Mouse (Mus musculus) CH12F3 (cell line): ENCODE results near the gene Npas2.

Source experiments
- in situ Hi-C: fragments of 300-500 bp; cut with MboI; formaldehyde crosslinking; loops from 2 replicates; pipeline ENCODE4 v1.14.3; 2020; ENCODE audit warnings: low sequenced_read_pairs

Npas2 gene

GRCm38 (mm10) chr1:39210928-39211327 is 17.4 kb downstream of the Npas2 start:
- in situ Hi-C loops: loop anchor here (25.0 kb wide), 1 partner anchor 199 kb away; no protein-coding TSS in a partner anchor

- in situ Hi-C loops: loop anchor here (25.0 kb wide), 1 partner anchor 201 kb away; no protein-coding TSS in a partner anchor
These were observed 19.5 kb downstream of the Npas2 start for GRCm38 (mm10) chr1:39212982-39213381.

GRCm38 (mm10) chr1:39217584-39217983 is 24.1 kb downstream of the Npas2 start:
- in situ Hi-C loops: loop anchor here (25.0 kb wide), 1 partner anchor 205 kb away; no protein-coding TSS in a partner anchor

DNA sequence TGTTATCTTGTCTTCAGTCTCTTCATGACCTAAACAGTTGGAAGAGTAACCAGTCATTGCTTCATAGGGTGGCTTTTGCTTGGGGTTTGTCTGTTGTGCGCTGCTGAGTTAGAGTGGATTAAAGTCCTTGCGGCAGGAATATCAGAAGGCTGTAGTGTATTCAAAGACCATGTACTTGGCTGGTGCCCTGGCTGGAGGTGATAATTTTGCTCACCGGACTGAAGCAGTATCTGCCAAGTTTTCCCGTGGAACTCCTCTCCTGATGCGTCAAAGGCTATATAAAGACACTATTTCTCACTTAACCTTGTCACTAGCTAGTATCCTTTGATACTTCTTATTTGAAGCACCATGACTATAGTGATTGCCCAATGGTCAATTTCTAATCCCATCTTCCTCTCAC is 34.9 kb downstream of the Npas2 start:
- in situ Hi-C loops: no loop called here

DNA sequence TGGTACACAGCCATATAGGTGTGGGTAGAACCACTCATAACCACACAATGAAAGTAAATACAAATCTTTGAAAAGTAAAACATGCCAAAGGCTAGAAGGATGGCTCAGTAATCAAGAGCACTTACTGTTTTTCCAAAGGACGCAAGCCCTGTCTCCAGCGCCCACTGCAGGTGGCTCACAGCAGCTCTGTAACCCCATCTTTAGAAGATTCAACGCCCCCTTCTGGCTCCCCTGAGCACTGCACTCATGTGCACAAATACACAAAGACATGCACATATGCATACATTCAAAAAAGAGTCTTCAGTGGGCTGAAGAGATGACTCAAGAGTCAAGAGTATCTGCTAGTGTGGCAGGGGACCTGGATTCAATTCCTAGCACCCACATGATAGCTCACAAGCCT is 36.5 kb downstream of the Npas2 start:
- in situ Hi-C loops: no loop called here

DNA sequence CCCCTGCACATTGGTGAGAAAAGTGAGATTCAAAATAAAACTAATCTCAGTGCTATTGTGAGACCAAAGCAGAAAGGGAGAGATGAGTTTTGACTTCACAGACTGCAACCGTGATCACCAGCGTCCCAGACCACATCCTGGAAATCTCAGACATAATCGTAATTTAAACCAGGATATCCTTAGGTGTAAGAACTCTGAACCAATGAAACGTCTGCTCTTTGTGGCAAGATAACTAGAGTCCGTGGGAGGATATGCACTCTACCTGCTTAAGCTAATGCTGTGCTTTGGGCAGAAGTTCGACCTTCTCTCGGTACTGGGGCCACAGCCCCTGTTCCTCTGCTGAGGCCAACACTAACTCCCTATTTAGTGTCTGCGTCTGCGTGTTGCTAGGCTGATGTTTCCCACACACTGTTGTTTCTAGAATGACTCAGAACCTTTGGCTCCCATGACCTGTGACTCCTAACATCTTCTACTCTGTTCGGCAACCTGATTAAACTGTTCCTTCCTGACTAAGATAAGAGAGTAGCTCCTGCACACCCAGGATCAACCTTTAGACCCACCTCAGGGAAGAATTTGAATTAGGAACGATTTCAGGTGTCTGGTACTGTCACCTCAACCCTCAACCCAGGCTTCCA is 41.4 kb downstream of the Npas2 start:
- in situ Hi-C loops: no loop called here

GRCm38 (mm10) chr1:39237503-39238255 is 44.1 kb downstream of the Npas2 start:
- in situ Hi-C loops: no loop called here

DNA sequence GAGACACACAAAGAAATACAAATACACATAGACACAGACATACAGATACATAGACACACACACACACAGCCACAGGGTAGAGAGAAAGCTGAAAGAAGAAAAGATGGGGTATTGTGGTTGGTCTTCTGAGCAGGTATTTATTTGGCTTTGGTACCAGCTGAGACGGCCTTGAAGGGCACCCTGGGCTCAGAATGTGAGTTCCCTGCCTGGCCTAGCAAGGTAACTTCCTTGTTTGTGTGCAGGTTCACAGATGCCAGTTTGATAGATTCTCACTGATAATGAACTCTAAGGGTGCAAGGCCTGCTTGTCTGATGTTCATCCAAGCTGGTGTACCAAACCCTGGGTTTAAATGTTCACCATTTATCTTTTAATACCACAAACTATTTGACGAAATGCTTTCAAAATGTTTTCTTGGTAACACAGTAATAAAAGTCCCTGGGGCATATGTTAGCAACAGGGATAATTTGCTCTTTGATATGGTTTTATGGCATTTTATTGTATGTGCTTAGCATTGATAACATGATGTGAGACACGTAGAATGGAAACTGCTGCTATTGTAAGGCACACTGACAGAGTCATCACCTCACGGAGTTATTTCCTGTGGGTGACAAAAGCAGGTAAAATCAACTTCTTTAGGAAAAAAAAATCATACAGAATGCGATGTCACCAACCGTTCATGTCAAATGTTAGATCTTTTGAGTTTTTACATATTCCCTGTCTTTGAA is 47.5 kb downstream of the Npas2 start:
- in situ Hi-C loops: no loop called here

DNA sequence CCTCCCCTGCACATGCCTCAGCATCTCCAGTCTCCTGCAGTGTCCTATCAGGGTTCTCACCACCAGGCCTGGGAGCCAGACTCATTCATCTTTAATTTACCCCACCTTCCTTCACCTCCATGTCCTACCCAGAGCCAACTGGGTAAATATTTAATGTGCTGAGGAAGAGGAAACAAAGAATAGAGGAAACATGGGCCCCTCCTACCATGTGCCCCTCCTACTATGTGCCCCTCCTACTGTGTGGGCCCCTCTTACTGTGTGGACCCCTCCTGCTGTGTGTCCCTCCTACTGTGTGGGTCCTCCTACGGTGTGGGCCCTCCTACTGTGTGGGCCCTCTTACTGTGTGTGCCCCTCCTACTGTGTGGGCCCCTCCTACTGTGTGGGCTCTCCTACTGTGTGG is 51.2 kb downstream of the Npas2 start:
- in situ Hi-C loops: no loop called here

- in situ Hi-C loops: no loop called here
These were observed 58.1 kb downstream of the Npas2 start for GRCm38 (mm10) chr1:39251679-39252078.

DNA sequence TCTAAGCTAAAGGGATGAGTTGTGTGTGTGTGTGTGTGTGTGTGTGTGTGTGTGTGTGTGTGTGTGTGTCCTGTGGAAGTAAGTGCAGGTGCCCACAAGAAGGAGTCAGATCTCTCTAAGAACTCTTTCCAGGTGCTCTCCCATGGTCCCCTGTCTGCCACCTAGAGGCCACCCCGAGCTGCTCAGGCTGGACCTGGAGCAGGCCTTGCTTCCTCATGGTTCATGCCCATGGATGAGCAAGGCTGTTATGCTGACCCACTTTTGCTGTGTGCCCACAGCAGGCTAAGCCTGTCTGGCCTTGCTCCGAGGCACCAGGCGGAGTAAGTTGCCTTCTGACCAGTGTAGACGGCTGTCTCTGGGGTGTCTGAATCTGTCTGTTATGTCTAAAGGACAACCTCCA is 60.2 kb downstream of the Npas2 start:
- in situ Hi-C loops: no loop called here

DNA sequence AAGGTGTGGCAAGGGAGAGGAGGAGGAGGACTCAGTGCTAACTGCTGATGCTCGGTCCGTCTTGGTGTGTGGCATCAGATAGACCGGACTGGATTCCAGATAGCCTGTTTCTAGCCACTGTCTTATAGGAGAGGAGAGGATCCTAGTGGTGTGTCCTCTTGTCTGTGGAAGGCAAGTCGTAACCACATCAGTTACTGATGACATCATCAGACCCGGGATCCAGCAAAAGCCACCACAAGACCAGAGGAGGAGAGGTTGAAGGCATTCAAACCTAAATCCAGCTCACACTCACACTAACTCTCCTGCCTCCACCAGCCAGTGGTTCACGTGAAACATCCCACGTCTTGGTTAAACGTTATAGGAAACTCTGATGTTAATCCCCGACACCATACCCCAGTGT is 62.5 kb downstream of the Npas2 start:
- in situ Hi-C loops: no loop called here

GRCm38 (mm10) chr1:39256513-39257330 is 63.2 kb downstream of the Npas2 start:
- in situ Hi-C loops: no loop called here

GRCm38 (mm10) chr1:39257331-39257594 is 63.7 kb downstream of the Npas2 start:
- in situ Hi-C loops: no loop called here

DNA sequence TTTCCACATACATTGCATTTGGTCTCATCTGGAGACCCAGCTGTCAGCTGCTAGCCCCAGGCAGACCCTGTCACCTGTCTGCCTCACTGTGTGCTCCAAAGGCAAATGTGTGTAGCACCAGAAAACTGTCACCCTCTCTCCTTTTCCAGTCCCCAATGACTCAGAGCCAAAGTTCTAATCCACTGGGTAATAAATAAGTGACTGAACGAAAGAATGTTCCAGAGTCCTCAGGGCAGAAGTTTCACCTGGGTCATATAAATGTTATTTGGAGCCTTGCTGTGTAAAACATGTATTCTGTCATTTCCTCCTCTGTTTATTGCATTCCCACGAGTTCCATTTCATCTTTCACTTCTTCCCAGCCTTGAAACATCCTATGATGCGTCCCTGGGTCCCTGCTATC is 66.1 kb downstream of the Npas2 start:
- in situ Hi-C loops: no loop called here

- in situ Hi-C loops: no loop called here
These were observed 66.8 kb downstream of the Npas2 start for GRCm38 (mm10) chr1:39260183-39260978.

- in situ Hi-C loops: no loop called here
These were observed 73.4 kb downstream of the Npas2 start for GRCm38 (mm10) chr1:39266843-39267512.

GRCm38 (mm10) chr1:39272976-39273375 is 79.4 kb downstream of the Npas2 start:
- in situ Hi-C loops: no loop called here

GRCm38 (mm10) chr1:39280391-39280790 is 86.9 kb downstream of the Npas2 start:
- in situ Hi-C loops: no loop called here
